Mouse (Mus musculus) ovary, adult 2 months (tissue): ENCODE measurements around the gene Lrrc3c. TPM values are rescaled to one million over a fixed set of nuclear protein-coding genes. Genes with fewer than 3 reads are reported as not detected.

Experiments used
- polyA plus RNA-seq: library from polyadenylated mRNA; depleted of rRNA; stranded (reverse); fragments of >200 nt; gene quantifications from 2 replicates; pipeline ENCODE4 v1.2.3, GENCODE M21; 2012; rRNA removed

Gene Lrrc3c
- polyA plus RNA-seq: not detected in 2 replicates

GRCm38 (mm10) chr11:98597991-98598390 is at the start of gene Lrrc3c:
Gene Lrrc3c (plus strand): TSS chr11:98598291.

DNA sequence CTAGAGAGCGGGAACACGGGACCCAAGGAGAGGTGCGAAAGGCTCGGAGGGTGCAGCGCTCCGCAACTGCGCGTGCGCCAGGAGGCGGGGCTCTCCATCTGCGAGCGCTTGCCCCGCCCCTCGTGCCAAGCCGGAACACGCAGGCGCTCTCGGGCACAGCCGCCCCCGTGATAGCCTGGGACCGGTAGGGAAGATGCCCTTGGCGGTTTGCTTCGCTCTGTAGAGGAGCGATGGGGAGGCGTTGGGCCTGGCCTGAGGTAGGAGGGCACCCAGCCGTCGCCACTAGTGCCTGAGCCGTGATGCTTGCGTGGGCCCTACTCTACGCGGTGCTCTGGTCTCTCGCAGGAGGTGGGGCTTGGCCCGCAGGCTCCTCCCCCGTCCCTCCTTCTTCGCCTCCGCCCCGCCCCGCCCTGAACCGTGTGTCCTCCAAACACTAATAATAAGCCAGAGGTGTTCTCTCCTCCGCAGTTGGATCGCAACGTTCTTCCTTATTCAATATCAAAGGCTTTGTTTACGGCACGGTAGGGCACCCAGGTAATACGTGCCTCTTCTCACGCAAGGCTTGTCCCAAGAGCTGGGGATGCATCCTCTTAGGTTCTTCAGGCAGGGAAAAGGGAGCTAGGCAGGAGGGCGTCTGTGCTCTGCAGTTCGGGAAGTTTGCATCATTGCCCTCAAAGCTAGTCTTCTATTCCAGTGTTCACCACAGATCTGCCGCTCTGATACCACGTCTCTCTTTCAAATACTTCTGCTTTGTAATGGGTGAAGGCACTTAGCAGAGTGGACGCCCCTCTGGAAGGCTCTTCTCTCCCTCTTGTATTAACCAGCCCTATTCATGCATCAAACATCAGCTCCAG is 46.9 kb upstream of the Lrrc3c start, which contains the start of gene Zpbp2:
Gene Zpbp2, plus strand, starts transcription at position 123 of the 854 bp plus-strand sequence.

GRCm38 (mm10) chr11:98586892-98587563 is 11.1 kb upstream of the Lrrc3c start, which contains the start of gene Ormdl3:
Gene Ormdl3 (minus strand): TSS chr11:98587368.

DNA sequence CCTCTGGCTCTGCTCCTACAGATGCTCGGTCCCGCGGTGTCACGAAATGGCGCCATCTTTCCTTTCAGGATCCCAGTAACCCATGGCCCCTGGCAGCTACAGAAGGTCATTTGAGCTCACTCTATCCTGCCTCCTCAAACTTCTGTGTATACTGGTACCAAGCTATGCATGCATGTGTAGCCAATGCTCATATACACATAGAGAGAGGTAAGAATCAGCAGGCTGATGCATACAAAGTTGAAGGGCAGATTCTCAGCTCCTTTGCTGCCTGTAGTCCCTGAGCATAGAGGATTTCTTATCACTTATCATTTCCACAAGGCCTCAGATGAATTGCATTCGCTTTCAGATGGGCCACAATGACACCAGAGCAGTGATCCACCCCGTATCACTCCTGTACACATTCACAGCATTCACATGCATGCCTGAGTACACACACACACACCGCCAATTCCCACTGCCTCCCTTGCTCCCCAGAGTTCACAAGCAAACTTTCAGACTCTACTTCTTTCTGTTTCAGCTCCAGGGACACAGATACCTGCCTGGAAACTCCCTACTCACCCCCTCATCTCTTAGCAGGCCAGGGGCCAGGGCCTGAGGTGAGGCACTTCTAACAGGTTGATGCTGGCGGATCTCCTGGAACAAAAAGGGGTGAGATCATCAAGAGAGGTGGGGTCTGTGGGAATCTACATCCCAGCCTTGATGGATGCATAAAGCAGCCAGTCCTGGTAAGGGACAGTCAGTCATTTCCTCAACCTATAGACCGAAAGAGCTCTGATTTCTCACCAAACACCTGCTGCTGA is 27.7 kb downstream of the Lrrc3c start, which contains the start of the genes Gm12355 and Gsdma3:
Gene Gm12355, minus strand, starts transcription at position 51 of the 800 bp plus-strand sequence.
Gene Gsdma3, plus strand, starts transcription at position 750 of the 800 bp plus-strand sequence.

DNA sequence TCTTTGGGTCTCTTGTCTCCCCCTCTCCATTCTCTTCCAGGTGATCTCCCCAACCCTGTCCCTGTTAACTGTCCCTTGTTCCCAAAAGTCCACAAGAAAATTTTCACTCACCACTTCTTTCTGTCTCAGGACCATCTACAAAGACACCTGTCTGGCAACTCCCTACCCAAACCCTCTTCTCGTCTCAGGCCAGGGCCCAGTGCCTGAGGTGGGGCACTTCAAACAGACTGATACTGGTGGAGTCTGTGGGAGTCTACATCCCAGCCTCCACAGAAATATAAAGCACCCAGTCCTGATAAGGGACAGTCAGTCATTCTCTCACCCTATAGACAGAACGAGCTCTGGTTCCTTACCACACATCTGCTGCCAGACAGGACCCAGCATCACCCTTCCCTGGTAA is 48.4 kb downstream of the Lrrc3c start, which contains the start of gene Gsdma2:
Gene Gsdma2, plus strand, starts transcription at position 301 of the 400 bp plus-strand sequence.

Other genes with a start within 250 kb of the Lrrc3c start
- gene Ppp1r1b, start 249.9 kb upstream of the Lrrc3c start, polyA plus RNA-seq: 21.9 and 22.6 TPM in 2 replicates
- gene Stard3, start 239.9 kb upstream of the Lrrc3c start, polyA plus RNA-seq: 121 and 122 TPM in 2 replicates
- 1.5 and 1.6 TPM in 2 replicates for gene Tcap, start 214.5 kb upstream of the Lrrc3c start, polyA plus RNA-seq
- gene Pnmt, start 211.8 kb upstream of the Lrrc3c start, polyA plus RNA-seq: 0.20 TPM in 1 of 2 replicates, not detected in the other
- gene Pgap3, start 197.8 kb upstream of the Lrrc3c start, polyA plus RNA-seq: 43.4 and 44.6 TPM in 2 replicates
- gene Erbb2, start 185.8 kb upstream of the Lrrc3c start, polyA plus RNA-seq: 39.7 and 45.2 TPM in 2 replicates
- 33.6 and 37.7 TPM in 2 replicates for gene Mien1, start 159.3 kb upstream of the Lrrc3c start, polyA plus RNA-seq
- gene Grb7, start 151.9 kb upstream of the Lrrc3c start, polyA plus RNA-seq: 17.5 TPM in 2 replicates
- 1.5 TPM in 2 replicates for gene Ikzf3, start 52.3 kb upstream of the Lrrc3c start, polyA plus RNA-seq
- gene Zpbp2, start 47.2 kb upstream of the Lrrc3c start, polyA plus RNA-seq: 0.14 TPM in 1 of 2 replicates, not detected in the other
- gene Ormdl3, start 10.9 kb upstream of the Lrrc3c start, polyA plus RNA-seq: 116 and 131 TPM in 2 replicates
- not detected in 2 replicates for gene Gm12355, start 27.4 kb downstream of the Lrrc3c start, polyA plus RNA-seq
- gene Gsdma3, start 28.1 kb downstream of the Lrrc3c start, polyA plus RNA-seq: not detected in 2 replicates
- gene Gsdma2, start 48.5 kb downstream of the Lrrc3c start, polyA plus RNA-seq: not detected in 2 replicates
- gene Gsdma, start 66.1 kb downstream of the Lrrc3c start, polyA plus RNA-seq: not detected in 2 replicates
- gene Psmd3, start 84.3 kb downstream of the Lrrc3c start, polyA plus RNA-seq: 256 and 270 TPM in 2 replicates
- 10.2 and 10.8 TPM in 2 replicates for gene Csf3, start 103.0 kb downstream of the Lrrc3c start, polyA plus RNA-seq
- 129 TPM in 2 replicates for gene Med24, start 131.1 kb downstream of the Lrrc3c start, polyA plus RNA-seq
- gene Thra, start 142.3 kb downstream of the Lrrc3c start, polyA plus RNA-seq: 163 and 173 TPM in 2 replicates
- 87.5 and 140 TPM in 2 replicates for gene Nr1d1, start 177.0 kb downstream of the Lrrc3c start, polyA plus RNA-seq
- gene Msl1, start 197.2 kb downstream of the Lrrc3c start, polyA plus RNA-seq: 49.3 and 78.6 TPM in 2 replicates
- 31.6 and 37.1 TPM in 2 replicates for gene Casc3, start 206.6 kb downstream of the Lrrc3c start, polyA plus RNA-seq
- 11.5 and 11.6 TPM in 2 replicates for gene Rapgefl1, start 238.5 kb downstream of the Lrrc3c start, polyA plus RNA-seq